Mouse (Mus musculus): ENCODE results near the gene Sec24d. TPM values are rescaled to one million over a fixed set of nuclear protein-coding genes. Genes with fewer than 3 reads are reported as not detected.
"Not testable (repeated sequence)": the region's sequence is repeated elsewhere in the genome, so short reads cannot be mapped to it uniquely, and the experiment has no call there.

Gene Sec24d
- polyA plus RNA-seq, 1 experiment from 2014 or later, result 16.2 TPM

DNA sequence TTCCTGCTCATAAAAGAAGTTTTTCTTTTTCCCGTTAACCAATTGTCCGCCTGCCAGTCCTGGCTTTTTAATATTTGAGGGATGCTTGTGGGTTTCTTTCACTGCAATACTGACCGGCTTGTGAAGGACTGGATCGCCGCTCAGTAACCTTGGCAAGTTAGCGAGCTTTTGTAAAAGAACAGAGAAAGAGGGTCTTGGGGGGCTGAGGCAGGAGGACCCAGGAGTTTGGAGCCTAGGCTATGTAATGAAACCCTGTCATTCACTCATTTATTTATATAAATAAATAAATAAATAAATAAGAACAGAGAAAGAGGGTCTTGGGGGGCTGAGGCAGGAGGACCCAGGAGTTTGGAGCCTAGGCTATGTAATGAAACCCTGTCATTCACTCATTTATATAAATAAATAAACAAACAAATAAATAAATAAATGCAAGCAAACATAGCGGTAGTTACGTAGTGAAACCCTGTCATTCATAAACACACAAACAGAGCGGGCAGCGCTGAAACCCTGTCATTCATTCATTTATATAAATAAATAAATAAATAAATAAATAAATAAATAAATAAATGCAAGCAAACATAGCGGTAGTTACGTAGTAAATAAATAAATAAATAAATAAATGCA lies 119.0 kb downstream of the Sec24d start:
- Histone ChIP-seq H3K9ac (ENCODE audit: low read depth, low read length) (peak overlapping the region; percentile 27; the same call in 1 of the 2 replicates), H3K4me2 (ENCODE audit: low read length) (peak overlapping the region; percentile 45), H3K4me3 (ENCODE audit: low read depth, low read length) (peak overlapping the region; percentile 75), H3K4me1 (ENCODE audit: control insufficient read depth, insufficient read depth, low read length) (peaks cover 20% of the 10 kb centered on the region), H3K27ac (ENCODE audit: low read length) (peak overlapping the region; percentile 92)
- WGBS, result 15% methylated on average over 12 of the region's 12 CpGs
- not testable (repeated sequence) for H3K36me3 ChIP-seq (ENCODE audit: control insufficient read depth, insufficient read depth, low read length); H3K9me3 ChIP-seq (replicated peaks; ENCODE audit: control insufficient read depth, low read length, poor library complexity, severe bottlenecking); H3K27me3 ChIP-seq (ENCODE audit: control insufficient read depth, insufficient read depth, low read depth, low read length)
- peak; percentile 84 for ATAC-seq

DNA sequence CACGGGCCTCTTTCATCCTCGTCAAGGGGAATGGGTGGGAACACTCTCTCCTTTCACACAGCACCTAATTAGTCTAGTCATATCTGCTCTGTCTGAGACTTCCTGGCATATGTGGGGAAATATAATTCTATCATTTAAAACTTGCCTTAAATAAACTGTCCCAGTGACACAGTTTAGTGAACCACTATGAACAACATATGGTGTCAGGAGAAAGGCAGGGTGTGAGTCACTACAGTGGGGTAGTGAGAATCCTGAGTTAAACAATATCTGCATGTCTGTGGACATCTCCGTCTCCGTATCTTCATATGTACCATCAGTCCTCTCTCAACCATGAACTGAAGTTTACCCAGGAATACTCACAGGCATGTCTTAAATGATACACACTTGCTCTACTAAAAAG lies 123.9 kb downstream of the Sec24d start:
- H3K4me2 ChIP-seq (ENCODE audit: low read length), result no peak overlapping the region
- no peaks in the 10 kb centered on the region for H3K36me3 ChIP-seq (ENCODE audit: control insufficient read depth, insufficient read depth, low read length)
- no peak overlapping the region for H3K4me3 ChIP-seq (ENCODE audit: low read depth, low read length)
- 81% methylated on average over 4 of the region's 4 CpGs for WGBS
- H3K9me3 ChIP-seq (replicated peaks; ENCODE audit: control insufficient read depth, low read length, poor library complexity, severe bottlenecking), result no peaks in the 10 kb centered on the region
- peaks cover 7% of the 10 kb centered on the region for H3K27me3 ChIP-seq (ENCODE audit: control insufficient read depth, insufficient read depth, low read depth, low read length)
- ATAC-seq, result no peak
- no peak overlapping the region for H3K9ac ChIP-seq (ENCODE audit: low read depth, low read length)
- no peaks in the 10 kb centered on the region for H3K4me1 ChIP-seq (ENCODE audit: control insufficient read depth, insufficient read depth, low read length)
- H3K27ac ChIP-seq (ENCODE audit: low read length), result no peak overlapping the region

DNA sequence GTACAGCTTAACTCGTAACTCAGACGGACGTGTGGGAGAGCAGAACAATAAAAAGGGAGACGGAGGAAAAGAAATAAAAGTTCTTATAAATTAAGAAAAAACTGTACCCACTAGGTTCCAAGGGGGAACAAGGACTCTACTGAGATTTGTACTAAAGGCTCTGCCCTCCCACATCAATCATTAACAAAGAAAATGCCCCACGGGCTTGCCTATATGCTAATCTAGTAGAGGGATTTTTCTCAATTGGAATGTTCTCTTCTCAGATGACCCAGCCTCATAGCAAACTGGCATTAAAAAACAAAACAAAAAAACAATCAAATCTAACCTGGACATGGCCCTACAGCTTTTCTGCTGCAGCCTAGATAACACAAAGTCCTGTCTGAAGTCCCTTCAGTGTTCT lies 128.4 kb downstream of the Sec24d start:
- H3K4me2 ChIP-seq (ENCODE audit: low read length), result no peak overlapping the region
- no peaks in the 10 kb centered on the region for H3K9me3 ChIP-seq (replicated peaks; ENCODE audit: control insufficient read depth, low read length, poor library complexity, severe bottlenecking)
- H3K27me3 ChIP-seq (ENCODE audit: control insufficient read depth, insufficient read depth, low read depth, low read length), result no peaks in the 10 kb centered on the region
- ATAC-seq, result no peak
- 90% methylated on average over 5 of the region's 5 CpGs for WGBS
- H3K36me3 ChIP-seq (ENCODE audit: control insufficient read depth, insufficient read depth, low read length), result no peaks in the 10 kb centered on the region
- H3K4me3 ChIP-seq (ENCODE audit: low read depth, low read length), result no peak overlapping the region
- no peak overlapping the region for H3K27ac ChIP-seq (ENCODE audit: low read length)
- H3K9ac ChIP-seq (ENCODE audit: low read depth, low read length), result no peak overlapping the region
- H3K4me1 ChIP-seq (ENCODE audit: control insufficient read depth, insufficient read depth, low read length), result no peaks in the 10 kb centered on the region

DNA sequence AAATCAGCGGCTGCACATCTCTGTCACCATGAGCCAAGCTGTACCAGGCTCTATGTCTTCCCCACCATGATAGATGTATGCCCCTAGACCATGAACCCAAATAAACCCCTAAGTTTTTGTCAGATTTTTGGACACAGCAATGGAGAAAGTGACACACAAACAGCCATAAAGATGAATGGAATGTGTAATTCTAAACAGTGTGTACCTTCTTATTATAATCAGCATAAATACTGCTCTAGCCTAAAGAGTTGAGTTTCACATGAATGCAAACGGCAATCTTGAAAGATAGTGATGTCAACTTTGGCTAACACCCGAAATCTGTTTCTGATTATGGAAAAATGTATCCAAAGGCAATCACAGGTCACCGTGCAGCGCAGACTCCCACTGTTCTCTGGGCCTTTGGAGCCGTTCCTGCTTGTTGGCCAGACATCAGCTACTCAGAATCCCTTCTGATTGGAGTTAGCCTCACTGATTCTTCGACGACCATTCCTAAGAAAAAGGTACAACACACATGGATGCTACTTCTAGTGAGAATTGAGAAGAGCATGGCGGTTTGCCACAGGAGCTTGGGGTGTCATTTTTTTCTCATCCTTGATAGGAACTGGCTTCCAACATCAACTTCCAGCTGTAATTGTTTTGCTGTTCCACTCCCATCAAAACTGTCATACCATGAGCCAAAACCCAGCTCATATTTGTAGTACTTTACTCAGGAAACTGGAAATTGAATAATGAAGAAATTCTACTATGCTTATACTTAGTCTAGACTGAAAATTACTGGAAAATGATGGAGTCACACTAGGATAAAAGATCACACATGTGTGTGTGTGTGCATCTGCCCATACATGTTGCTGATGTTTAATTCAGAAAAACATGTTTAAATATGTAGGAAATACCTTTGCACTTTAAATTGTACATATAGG lies 130.6 kb downstream of the Sec24d start:
- WGBS, result 87% methylated on average over 9 of the region's 9 CpGs
- Histone ChIP-seq H3K27ac (ENCODE audit: low read length) (no peak overlapping the region), H3K9ac (ENCODE audit: low read depth, low read length) (no peak overlapping the region), H3K9me3 (replicated peaks; ENCODE audit: control insufficient read depth, low read length, poor library complexity, severe bottlenecking) (no peaks in the 10 kb centered on the region), H3K4me2 (ENCODE audit: low read length) (no peak overlapping the region), H3K4me1 (ENCODE audit: control insufficient read depth, insufficient read depth, low read length) (no peaks in the 10 kb centered on the region), H3K36me3 (ENCODE audit: control insufficient read depth, insufficient read depth, low read length) (no peaks in the 10 kb centered on the region), H3K4me3 (ENCODE audit: low read depth, low read length) (no peak overlapping the region), H3K27me3 (ENCODE audit: control insufficient read depth, insufficient read depth, low read depth, low read length) (no peaks in the 10 kb centered on the region)
- ATAC-seq, result no peak

DNA sequence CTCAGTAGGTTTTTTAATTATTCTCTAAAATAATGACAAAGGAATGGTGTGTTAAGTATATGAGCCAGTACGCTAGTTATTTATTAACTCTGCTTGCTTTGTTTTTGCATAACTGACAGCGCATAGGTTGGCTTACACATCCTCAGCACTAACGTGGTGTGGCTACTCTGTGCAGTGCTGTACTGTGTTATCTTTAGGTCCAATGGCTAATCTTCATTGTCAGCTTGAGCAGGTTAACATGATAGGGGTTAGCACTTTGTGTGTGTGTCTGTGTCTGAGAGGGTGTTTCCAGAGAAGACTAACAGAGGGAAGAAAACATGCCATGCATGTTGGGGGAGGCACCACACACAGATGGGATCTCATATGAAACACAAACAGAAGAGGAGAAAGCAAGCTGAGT lies 137.7 kb downstream of the Sec24d start:
- H3K9ac ChIP-seq (ENCODE audit: low read depth, low read length), result no peak overlapping the region
- no peaks in the 10 kb centered on the region for H3K36me3 ChIP-seq (ENCODE audit: control insufficient read depth, insufficient read depth, low read length)
- H3K4me1 ChIP-seq (ENCODE audit: control insufficient read depth, insufficient read depth, low read length), result no peaks in the 10 kb centered on the region
- H3K4me3 ChIP-seq (ENCODE audit: low read depth, low read length), result no peak overlapping the region
- H3K27me3 ChIP-seq (ENCODE audit: control insufficient read depth, insufficient read depth, low read depth, low read length), result no peaks in the 10 kb centered on the region
- no peak overlapping the region for H3K4me2 ChIP-seq (ENCODE audit: low read length)
- no peak for ATAC-seq
- no peak overlapping the region for H3K27ac ChIP-seq (ENCODE audit: low read length)
- 89% methylated on average over 3 of the region's 3 CpGs for WGBS
- H3K9me3 ChIP-seq (replicated peaks; ENCODE audit: control insufficient read depth, low read length, poor library complexity, severe bottlenecking), result no peaks in the 10 kb centered on the region

DNA sequence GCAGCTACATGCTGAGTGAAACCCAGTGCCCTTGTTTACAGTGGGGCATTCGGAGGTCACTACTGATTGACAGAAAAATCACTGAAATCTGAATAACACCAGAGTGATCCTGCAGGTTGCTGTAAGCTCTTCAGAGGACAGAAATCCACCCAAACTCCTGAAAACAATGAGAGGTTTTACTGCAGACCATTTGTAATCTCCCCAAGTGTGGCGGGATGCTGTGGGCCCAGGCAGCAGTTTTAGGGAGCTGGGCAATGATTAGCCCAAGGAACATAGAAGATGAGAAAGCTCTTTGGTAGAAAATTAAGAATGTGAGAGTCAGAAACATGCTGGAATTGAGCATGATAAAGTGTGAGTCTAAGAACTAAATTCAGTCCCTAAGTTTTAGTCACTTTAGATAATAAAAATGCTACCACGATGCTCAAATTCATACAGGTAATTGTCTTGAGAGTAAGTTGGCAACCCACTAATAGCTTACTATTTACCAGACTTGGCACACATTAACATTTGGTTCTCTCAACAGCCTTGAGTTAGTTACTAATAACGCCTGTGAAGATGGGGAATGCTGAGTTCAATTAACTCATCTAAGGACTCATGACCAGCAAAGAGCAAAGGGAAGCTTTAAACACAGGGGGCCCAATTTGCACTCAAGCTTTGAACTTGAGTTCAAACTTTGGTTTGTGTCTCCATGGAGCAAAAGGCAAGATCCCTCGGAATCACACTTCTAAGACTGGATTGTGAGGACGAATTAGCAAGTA lies 144.7 kb downstream of the Sec24d start:
- Histone ChIP-seq H3K27ac (ENCODE audit: low read length) (no peak overlapping the region), H3K9ac (ENCODE audit: low read depth, low read length) (no peak overlapping the region), H3K27me3 (ENCODE audit: control insufficient read depth, insufficient read depth, low read depth, low read length) (no peaks in the 10 kb centered on the region), H3K9me3 (replicated peaks; ENCODE audit: control insufficient read depth, low read length, poor library complexity, severe bottlenecking) (no peaks in the 10 kb centered on the region), H3K4me1 (ENCODE audit: control insufficient read depth, insufficient read depth, low read length) (no peaks in the 10 kb centered on the region), H3K4me2 (ENCODE audit: low read length) (no peak overlapping the region), H3K4me3 (ENCODE audit: low read depth, low read length) (no peak overlapping the region), H3K36me3 (ENCODE audit: control insufficient read depth, insufficient read depth, low read length) (no peaks in the 10 kb centered on the region)
- ATAC-seq, result no peak
- 79% methylated on average over 6 of the region's 6 CpGs for WGBS

DNA sequence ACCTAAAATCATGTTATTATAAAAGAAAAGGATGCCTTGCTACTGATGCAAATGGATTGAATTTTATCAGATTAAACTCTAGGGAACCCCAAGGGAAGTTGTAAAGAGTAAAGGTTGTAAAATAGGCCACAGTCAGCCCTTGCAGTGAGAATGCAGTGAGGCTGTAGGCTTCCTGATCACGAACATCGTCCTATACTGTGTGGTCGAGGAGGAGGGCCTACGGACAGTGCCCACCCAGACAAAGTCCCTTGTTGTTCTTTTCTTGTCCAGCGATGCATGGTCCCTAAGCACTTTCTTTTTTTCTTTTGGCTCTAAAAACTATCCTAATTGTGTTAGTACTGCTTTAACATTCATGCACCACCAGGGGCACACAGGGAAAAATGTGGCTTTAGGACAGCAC lies 145.9 kb downstream of the Sec24d start:
- Histone ChIP-seq H3K9me3 (replicated peaks; ENCODE audit: control insufficient read depth, low read length, poor library complexity, severe bottlenecking) (no peaks in the 10 kb centered on the region), H3K4me3 (ENCODE audit: low read depth, low read length) (no peak overlapping the region), H3K27ac (ENCODE audit: low read length) (no peak overlapping the region), H3K4me2 (ENCODE audit: low read length) (no peak overlapping the region), H3K4me1 (ENCODE audit: control insufficient read depth, insufficient read depth, low read length) (no peaks in the 10 kb centered on the region), H3K9ac (ENCODE audit: low read depth, low read length) (no peak overlapping the region), H3K27me3 (ENCODE audit: control insufficient read depth, insufficient read depth, low read depth, low read length) (no peaks in the 10 kb centered on the region), H3K36me3 (ENCODE audit: control insufficient read depth, insufficient read depth, low read length) (no peaks in the 10 kb centered on the region)
- ATAC-seq, result no peak
- WGBS, result 18% methylated on average over 5 of the region's 5 CpGs

Measured in midbrain, embryonic 16.5 days (tissue).